Mouse (Mus musculus) layer of hippocampus, adult 2 months (tissue): ENCODE measurements at regions not wholly inside any gene's neighbourhood (a gene's known extent, or its start where the extent isn't known, plus 50 kb on each side); places are given as distances from the start of the nearest gene placed in this dataset.

ENCODE experiments used
- DNase-seq, 2 experiments: peaks; one replicate each; pipeline ENCODE4 v3.0.0; 2022; ENCODE audit warnings: low spot score in 2 of 2
- H3K27ac ChIP-seq: fragments of 200-600 bp; 2 replicates; pipeline ENCODE4 v1.8.1; 2022
- H3K4me3 ChIP-seq: fragments of 200-600 bp; 2 replicates; pipeline ENCODE4 v1.8.1; 2022; ENCODE audit warnings: mild to moderate bottlenecking
- CTCF ChIP-seq: fragments of 200-600 bp; conservative IDR thresholded peaks from 2 replicates; pipeline ENCODE4 v1.8.1; 2022; ENCODE audit warnings: antibody characterized with exemption, mild to moderate bottlenecking, moderate library complexity

GRCm38 (mm10) chr1:193751819-193752251 lies 381.7 kb upstream of the Camk1g start:
- no peak for DNase-seq
- no peak overlapping the region for H3K4me3 ChIP-seq
- H3K27ac ChIP-seq, result no peak overlapping the region
- no peak for TF ChIP-seq CTCF

- Histone ChIP-seq H3K27ac (no peak overlapping the region), H3K4me3 (no peak overlapping the region)
- TF ChIP-seq CTCF, result no peak
- no peak for DNase-seq
Observed at GRCm38 (mm10) chr1:193750929-193751328, 380.8 kb upstream of the Camk1g start.

GRCm38 (mm10) chr1:193747426-193747960 lies 377.4 kb upstream of the Camk1g start:
- H3K27ac ChIP-seq, result peak overlapping the region; percentile 0; the same call in 1 of the 2 replicates
- no peak for TF ChIP-seq CTCF
- no peak for DNase-seq
- H3K4me3 ChIP-seq, result no peak overlapping the region

- Histone ChIP-seq H3K4me3 (no peak overlapping the region), H3K27ac (no peak overlapping the region)
- DNase-seq, result no peak
- peak; percentile 50 for TF ChIP-seq CTCF
Observed at GRCm38 (mm10) chr1:193742688-193743087, 372.6 kb upstream of the Camk1g start.

- H3K4me3 ChIP-seq, result no peak overlapping the region
- DNase-seq, result no peak
- no peak overlapping the region for H3K27ac ChIP-seq
- TF ChIP-seq CTCF, result no peak
Observed at GRCm38 (mm10) chr1:193738821-193739220, 368.7 kb upstream of the Camk1g start.

- no peak overlapping the region for H3K4me3 ChIP-seq
- TF ChIP-seq CTCF, result no peak
- no peak for DNase-seq
- peak overlapping the region; percentile 32; the same call in 1 of the 2 replicates for H3K27ac ChIP-seq
Observed at GRCm38 (mm10) chr1:193735949-193736518, 365.9 kb upstream of the Camk1g start.

GRCm38 (mm10) chr1:193734014-193734763 lies 364.1 kb upstream of the Camk1g start:
- no peak overlapping the region for H3K27ac ChIP-seq
- DNase-seq, result no peak

GRCm38 (mm10) chr1:193733402-193733801 lies 363.3 kb upstream of the Camk1g start:
- Histone ChIP-seq H3K4me3 (no peak overlapping the region), H3K27ac (no peak overlapping the region)
- no peak for DNase-seq
- TF ChIP-seq CTCF, result no peak

More at GRCm38 (mm10) chr1:193734014-193734763, 364.1 kb upstream of the Camk1g start:
- no peak for TF ChIP-seq CTCF
- H3K4me3 ChIP-seq, result no peak overlapping the region

- H3K27ac ChIP-seq, result no peak overlapping the region
- no peak for DNase-seq
- no peak overlapping the region for H3K4me3 ChIP-seq
- no peak for TF ChIP-seq CTCF
Observed at GRCm38 (mm10) chr1:193732113-193732512, 362.0 kb upstream of the Camk1g start.

- H3K27ac ChIP-seq, result no peak overlapping the region
- no peak for DNase-seq
- H3K4me3 ChIP-seq, result no peak overlapping the region
- no peak for TF ChIP-seq CTCF
Observed at GRCm38 (mm10) chr1:193721850-193722249, 351.8 kb upstream of the Camk1g start.

- no peak overlapping the region for H3K27ac ChIP-seq
- no peak for TF ChIP-seq CTCF
- DNase-seq, result no peak
- H3K4me3 ChIP-seq, result no peak overlapping the region
Observed at GRCm38 (mm10) chr1:193720420-193720851, 350.3 kb upstream of the Camk1g start.

GRCm38 (mm10) chr1:193715328-193715727 lies 345.2 kb upstream of the Camk1g start:
- H3K4me3 ChIP-seq, result no peak overlapping the region
- no peak for DNase-seq
- no peak overlapping the region; the same call in 1 of the 2 replicates for H3K27ac ChIP-seq
- TF ChIP-seq CTCF, result no peak

- Histone ChIP-seq H3K4me3 (no peak overlapping the region), H3K27ac (peak overlapping the region; percentile 32; the same call in 1 of the 2 replicates)
- no peak for TF ChIP-seq CTCF
- DNase-seq, result no peak
Observed at GRCm38 (mm10) chr1:193714631-193715030, 344.5 kb upstream of the Camk1g start.
